Mouse (Mus musculus): ENCODE data around the gene Gm20538.

Gm20538 gene

DNA sequence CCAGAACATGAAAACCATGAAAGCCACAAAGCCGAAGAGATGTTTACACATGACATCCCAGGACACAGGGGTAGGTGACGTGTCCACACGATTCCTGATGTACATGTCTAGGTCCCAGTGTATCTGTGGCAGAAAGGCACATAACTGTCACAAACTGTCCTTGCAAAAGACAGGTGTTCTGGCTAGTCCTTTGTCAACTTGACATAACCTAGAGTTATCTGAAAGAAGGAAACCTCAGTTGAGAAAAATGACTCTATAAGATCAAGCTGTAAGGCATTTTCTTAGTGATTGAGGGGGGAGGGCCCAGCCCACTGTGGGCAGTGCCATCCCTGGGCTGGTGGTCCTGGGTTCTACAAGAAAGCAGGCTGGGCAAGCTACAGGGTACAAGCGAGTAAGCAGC lies at the start of gene Gm20538:
Gene Gm20538, minus strand, starts transcription at position 101 of the 400 bp plus-strand sequence.
- in situ Hi-C loops (cut with MboI; ENCODE audit: low sequenced_read_pairs) = no loop called here

DNA sequence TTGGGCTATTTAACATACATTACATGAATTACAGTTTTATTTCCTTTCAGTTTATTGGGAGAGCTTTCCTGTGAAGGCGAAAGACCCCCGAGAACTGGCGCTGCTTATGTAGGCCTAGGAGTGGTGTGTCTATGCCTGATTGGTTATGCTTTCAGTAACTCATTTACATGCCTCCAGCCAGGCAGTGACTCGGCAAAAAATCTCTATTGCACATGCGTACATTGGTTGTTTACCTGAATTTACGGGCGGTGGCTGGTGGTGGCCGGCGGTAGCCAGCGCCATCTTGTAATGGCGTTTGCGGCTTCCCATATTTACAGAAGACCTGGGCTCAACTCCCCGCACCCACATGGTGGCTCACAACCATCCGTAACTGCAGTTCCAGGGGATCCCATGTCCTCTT lies 41.5 kb upstream of the Gm20538 start:
- in situ Hi-C loops (cut with MboI; ENCODE audit: low sequenced_read_pairs) = no loop called here

DNA sequence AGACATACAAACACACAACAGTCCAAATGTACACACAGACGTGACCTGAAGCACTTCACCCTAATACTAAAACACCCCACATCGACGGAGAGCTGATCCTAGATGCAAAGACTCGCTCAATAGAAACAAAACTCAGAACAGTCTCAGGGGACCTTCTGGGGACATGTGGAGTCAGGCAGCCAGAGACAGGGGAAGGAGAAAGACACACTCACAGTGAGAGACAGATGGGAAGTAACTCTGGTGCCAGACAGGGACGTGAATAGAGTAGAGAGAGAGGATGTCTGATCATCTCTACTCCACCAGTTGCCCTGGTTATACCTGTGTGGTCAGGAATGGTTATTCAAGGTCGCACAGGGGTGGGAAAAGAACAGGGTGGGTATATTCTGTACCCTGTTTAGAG lies 39.0 kb upstream of the Gm20538 start:
- in situ Hi-C loops (cut with MboI; ENCODE audit: low sequenced_read_pairs) = no loop called here

DNA sequence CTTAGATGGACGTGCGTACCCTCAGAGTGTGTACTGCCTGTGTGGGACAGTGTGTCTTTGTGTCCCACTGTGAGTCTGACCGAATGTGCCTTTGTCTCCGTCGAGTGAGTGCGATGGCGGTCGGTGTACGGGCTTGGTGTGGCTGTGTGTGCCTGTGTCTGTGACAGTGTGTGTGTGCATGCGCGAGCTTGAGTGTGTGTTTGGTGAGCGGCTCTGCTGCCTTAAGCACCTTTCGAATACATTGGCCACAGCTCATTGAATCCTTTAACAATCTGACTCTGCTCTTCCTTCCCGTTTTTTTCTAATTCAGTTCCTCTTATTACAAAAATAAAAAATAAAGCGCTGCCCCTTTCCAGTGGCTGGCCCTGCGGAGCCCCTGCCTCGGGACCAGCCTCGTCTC lies 38.4 kb upstream of the Gm20538 start:
- in situ Hi-C loops (cut with MboI; ENCODE audit: low sequenced_read_pairs) = no loop called here

DNA sequence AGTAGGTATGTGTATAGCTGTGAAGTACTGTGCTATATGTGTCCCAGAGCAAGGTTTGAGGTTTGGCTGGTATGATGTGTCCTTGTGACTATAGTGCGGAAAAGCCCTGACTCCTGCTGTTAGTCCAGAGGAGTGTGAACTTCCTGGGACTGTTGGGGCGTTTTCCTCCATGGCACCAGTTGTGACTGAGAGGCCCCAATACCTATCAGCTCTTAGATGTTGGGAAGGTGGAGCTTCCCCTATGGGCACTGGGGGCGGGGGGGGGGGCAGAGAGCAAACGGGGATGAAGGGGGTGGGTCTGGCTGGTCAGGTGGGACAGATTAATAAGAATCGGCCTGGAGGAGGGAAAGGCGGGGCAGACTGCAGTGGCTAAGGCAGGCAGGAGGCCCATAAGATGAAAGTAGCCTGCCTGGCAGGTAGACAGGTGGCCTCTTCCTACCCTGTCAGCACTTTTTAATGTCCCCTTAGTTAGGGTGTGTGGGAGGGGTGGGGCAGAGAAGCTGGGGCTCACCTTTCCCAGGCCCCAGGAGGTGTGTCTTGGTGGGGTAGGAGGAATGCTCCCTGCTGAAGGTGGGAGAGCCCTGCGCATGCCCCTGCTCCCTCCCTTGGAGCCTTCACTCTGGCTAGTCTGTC lies 37.1 kb upstream of the Gm20538 start:
- in situ Hi-C loops (cut with MboI; ENCODE audit: low sequenced_read_pairs) = loop anchor here (5.0 kb wide), 1 partner anchor 303 kb away; no protein-coding TSS in a partner anchor

DNA sequence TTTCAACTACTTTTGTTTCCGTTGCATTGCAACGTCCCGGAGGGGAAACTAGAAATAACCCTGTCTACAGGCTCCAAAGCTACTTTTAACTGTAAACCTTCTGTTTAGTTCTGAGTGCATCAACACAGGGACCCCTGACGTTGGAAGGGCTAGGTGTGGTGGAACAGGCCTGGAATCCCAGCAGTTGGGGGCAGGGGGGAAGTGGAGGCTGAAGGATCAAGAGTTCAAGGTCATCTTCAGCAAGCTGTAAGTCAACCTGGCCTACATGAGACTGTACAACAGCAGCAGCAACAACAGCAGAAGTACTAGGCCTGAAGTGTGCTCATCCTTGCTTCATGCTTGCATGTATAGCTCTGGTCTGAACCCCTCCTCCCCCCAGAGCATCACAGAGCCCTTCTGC lies 35.4 kb upstream of the Gm20538 start:
- in situ Hi-C loops (cut with MboI; ENCODE audit: low sequenced_read_pairs) = loop anchor here (5.0 kb wide), 1 partner anchor 304 kb away; no protein-coding TSS in a partner anchor

DNA sequence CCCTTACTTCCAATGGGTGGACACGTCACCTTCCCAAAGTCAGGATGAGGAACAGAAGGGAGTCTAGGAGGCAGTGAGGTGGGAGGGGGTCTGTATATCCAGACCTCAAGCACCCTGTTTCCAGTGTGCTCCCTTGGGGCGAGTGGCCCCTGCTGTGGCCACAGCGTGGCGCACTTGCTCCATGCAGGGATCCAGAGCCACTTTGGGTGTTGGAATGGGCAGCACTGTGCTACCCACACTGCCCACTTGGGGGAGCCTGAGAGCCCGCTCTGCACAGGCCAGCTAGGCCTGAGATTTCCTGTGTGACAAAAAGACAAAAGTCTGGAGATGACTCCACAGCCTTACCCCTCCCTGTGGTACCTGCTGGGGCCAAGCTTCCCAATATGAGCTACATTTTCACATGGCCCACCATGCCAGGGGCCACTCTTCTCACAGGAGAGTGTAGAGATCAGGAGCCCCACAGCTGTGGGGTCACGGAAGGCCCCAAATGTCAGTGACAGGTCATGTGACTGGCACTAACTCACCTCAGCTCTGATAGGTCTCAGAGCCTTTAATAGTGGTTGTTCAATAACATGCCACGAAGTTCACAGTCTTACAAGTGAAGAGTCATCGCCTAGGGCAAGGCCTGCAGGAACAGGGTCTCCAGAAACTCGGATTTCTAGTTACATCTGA lies 30.1 kb upstream of the Gm20538 start:
- in situ Hi-C loops (cut with MboI; ENCODE audit: low sequenced_read_pairs) = no loop called here

DNA sequence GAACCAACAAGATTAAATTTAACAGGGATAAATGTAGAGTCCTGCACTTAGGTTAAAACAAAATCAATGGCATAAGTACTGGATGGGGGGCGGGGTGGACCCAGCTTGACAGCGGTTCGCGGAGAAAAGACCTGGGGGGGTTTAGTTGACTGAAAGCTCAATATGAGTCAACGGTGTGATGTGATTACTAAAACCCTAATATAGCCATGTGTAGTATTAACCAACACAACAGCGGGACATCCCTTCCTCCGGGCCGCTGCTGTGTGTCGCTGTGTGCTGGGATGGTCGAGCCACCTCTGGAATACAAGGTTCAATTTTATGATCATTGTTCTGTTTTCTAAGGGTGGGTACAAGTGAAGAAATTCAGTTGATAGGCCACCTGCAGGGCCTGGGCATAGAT lies 29.5 kb upstream of the Gm20538 start:
- in situ Hi-C loops (cut with MboI; ENCODE audit: low sequenced_read_pairs) = no loop called here

DNA sequence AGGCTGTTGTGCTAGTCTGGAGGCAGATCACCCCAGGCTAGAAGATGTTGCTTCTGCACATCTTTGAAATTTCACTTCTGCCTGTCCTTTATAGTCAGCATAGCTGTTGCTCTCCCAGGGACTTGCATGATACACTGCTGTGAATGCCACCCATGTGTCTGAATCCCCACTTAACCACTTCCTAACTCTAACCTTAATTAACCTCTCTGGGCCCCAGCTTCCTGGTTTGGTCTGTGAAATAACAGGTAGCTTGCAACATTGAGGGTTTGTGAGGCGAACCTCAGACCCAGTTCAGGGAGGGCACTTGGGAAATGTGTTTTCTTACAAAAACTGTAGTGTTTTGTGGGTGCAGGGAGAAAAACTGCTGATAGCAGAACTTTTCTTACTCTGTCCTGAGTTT lies 25.4 kb upstream of the Gm20538 start:
- in situ Hi-C loops (cut with MboI; ENCODE audit: low sequenced_read_pairs) = no loop called here

DNA sequence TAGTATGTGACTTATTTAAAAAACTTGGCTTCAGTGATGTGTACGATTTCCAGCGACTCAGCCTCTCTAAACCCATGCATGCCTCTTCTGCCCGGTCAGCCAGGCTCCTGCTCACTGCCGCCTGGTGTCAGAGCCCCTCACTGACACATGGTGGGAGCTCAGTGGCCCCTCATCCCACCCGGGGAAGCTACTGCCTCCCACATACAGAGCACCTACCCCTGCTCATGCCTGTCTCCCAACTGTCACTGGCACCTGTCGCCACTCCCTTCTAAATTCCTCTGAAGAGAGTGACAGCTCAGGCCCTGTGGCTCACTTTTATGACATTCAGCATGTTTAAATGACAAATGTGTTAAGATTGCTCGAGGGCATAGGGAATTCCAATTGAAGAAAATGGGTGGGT lies 23.6 kb upstream of the Gm20538 start:
- in situ Hi-C loops (cut with MboI; ENCODE audit: low sequenced_read_pairs) = no loop called here

DNA sequence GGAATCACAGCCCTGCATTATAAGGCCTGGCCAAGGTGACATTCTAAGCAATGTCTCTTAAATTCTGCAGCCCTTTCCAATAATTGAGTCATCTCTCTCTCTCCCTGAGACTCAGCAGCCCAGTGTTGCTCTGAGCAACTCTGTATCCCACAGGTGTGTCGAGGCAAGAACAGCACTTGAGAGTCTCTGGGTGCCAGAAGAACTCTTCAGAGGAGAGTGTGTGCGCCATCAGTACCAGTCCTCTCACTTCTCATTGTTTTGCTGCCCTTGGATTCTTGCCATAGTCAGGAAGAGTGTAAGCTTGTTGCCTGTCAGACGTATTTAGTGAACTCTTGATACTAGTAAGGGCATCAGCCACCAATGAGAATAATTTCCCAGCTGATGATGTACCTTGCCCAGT lies 15.1 kb upstream of the Gm20538 start:
- in situ Hi-C loops (cut with MboI; ENCODE audit: low sequenced_read_pairs) = no loop called here

DNA sequence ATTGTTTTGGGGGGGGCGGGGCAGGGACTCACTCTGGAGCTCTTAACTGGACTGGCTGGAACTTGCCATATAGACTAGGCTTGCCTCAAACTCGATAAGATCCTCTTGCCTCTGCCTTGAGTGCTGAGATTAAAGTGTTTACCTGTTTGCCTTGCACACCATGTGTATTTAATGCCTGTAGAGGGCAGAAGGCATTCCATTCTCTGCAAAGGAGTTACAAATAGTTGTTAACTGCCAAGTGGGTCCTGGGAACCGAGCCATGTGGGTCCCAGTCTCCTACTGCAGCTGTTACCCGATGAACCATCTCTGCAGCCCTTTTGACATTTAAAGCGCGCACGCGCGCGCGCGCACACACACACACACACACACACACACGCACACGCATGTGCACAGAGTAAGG lies 11.4 kb upstream of the Gm20538 start:
- in situ Hi-C loops (cut with MboI; ENCODE audit: low sequenced_read_pairs) = no loop called here

DNA sequence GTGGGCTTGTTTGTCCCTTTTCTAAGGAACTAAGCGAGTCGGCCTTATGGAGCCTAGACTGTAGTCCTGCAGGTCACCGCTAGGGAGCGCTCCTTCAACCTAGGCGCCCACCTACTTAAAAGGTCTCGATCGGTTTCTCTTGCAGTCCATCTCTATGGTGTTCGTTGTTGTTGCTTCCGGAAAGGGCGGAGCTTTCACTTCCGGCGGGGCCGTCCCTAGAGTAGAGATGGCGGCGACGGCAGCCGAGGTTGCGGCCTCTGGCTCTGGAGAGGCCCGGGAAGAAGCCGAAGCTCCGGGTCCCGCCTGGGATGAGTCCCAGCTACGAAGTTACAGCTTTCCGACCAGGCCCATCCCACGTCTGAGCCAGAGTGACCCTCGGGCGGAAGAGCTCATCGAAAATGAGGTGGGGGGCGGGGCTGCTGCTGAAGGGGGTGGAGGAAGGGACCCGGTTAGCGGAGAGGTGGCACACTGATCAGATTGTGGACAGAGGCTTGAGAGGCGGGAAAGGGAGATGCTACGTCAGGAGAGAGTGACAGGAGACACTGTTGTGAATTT lies 10.1 kb upstream of the Gm20538 start, which contains the start of gene Hif1an:
Gene Hif1an, plus strand, starts transcription at position 199 of the 555 bp plus-strand sequence.
- in situ Hi-C loops (cut with MboI; ENCODE audit: low sequenced_read_pairs) = no loop called here

DNA sequence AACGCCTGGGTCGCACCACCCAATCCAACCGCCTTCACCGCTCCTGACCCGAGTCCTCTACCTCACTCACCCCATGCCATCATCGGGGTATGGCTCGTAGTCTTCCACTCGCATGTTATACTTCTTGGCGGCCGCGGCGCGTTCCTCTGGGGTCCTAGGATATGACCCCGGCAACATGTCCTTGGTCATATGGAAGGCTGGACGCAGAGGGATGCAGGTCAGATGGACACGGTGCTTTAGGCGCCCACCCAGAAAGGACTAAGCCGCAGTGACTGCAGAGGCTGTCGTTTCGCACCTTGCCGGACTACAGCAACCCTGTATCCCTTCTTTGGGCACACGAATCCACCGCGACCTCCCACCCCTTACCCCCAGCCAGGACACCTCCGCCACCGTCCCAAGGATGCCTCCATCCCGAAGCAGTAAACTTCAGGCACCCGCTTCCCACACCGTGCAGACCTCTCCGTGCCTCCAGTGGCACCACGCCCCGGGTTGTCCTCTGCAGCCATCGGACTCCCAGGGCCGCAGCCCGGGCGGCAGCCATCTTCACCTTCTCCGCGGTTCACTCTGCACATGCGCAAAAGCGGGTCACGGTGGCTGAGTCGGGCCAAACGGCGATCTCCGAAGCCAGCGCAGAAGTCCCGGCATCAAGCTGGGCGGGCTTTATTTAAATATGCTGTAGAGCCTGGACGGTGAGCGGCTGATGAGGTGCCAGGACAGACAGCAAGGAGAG lies 2.4 kb upstream of the Gm20538 start, which contains the start of gene Ndufb8:
Gene Ndufb8, minus strand, starts transcription at position 580 of the 730 bp plus-strand sequence.
- in situ Hi-C loops (cut with MboI; ENCODE audit: low sequenced_read_pairs) = no loop called here

DNA sequence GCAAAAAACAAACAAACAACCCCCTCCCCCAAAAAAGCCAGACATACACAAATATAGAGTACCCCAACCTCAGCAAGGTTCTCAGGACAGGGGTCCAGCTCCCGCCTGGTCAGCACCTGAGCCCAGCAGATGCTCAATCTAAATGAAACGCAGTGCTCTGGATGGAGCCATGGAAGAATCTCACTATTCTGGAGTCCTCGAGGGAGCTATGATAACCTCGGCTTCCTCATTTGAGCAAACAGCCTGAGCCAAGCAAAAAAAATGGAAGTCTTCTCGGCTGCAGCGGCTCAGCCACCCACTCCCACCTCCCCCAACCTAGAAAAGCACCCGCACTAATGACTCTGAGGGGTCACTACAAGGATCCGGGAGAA lies 1.8 kb upstream of the Gm20538 start:
- in situ Hi-C loops (cut with MboI; ENCODE audit: low sequenced_read_pairs) = no loop called here

DNA sequence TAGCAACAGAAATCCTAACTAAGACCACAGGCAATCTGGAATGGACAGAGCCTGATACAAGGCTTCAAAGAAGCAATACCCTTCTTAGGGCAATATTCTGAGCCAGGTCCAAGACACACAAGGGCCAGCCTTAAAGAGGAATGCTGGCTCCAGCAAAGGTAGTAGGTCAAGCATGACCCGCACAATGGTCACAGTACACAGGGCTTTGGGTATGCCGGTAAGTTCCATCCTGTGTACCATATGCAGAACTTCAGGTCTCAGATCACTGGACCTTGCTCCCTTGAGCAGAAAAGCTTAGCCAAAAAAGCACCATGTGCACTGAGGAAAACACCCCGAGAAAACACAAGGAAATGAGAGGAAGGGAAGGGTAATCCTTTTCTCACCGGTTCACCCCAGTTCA lies 655 bp upstream of the Gm20538 start:
- in situ Hi-C loops (cut with MboI; ENCODE audit: low sequenced_read_pairs) = no loop called here

DNA sequence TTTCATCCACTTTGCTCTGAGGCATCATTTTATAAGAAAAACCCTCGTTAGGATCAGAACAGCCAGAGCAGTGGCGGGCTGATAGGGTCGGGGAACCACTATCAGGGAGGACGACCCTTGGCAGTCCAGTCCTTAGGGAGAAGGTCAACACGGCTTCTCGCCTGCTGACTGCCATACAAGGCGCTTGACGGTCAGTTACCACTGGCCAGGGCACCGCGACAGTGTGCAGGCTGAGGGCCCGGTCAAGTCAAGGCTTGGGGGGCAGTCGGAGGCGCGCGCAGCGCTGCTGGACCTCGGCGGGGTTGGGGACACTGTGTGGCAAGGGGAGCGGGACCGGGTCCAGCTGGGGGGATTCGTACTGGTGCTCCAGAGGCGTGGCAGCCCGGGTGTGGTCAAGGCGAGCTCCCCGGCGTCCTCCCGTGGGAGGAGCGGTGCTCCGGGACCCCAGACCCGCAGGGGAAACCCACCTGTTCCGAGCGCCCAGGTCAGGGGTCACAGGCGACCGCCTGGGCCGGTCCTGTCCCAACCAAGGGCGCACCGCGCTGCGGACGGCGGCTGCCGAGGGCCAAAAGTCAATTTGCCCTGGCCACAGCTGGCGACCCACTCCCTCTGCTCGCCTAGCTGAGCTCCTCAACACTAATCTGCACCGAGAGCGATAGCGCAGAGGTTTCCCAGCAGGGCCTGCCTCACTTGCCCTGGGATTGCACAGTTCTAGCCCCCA lies 7.2 kb downstream of the Gm20538 start, which contains the start of gene Sec31b:
Gene Sec31b, minus strand, starts transcription at position 544 of the 721 bp plus-strand sequence.
- in situ Hi-C loops (cut with MboI; ENCODE audit: low sequenced_read_pairs) = no loop called here

DNA sequence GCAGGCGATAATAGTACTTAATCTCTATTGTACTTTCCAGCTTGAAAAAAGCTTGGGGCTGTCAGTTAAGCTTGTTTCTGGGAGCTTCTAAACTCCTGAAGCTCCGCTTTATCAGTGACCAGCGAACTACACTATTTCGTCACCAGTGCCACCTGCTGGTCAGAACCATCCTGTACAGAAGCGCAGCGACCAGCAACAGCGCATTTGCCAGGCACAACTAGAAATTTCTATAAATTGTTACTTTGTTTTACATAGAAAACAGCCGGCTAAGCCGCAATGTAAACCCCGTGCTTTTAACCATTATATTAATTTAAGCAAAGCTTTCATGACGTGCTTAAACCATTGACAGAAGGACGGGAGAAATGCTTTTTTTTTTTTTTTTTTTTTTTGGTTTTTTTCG lies 7.9 kb downstream of the Gm20538 start:
- in situ Hi-C loops (cut with MboI; ENCODE audit: low sequenced_read_pairs) = no loop called here

DNA sequence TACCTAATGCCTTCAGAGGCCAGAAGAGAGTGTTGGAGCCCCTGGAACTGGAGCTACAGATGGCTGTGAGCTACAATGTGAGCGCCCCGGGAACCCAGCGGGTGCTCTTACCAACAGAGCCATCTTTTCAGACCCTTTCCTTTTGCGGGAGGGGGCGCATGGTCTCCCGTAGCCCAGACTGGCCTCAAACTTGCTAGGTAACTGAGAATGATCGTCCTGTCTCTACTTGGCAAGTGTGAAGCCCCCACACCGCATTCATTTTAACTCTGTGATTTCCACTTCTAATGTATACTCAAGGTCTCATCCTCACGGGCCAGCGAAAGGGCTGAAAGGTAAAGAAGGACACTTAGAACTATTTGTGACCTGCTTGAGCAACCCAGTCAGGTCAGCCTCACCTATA lies 8.3 kb downstream of the Gm20538 start:
- in situ Hi-C loops (cut with MboI; ENCODE audit: low sequenced_read_pairs) = no loop called here

DNA sequence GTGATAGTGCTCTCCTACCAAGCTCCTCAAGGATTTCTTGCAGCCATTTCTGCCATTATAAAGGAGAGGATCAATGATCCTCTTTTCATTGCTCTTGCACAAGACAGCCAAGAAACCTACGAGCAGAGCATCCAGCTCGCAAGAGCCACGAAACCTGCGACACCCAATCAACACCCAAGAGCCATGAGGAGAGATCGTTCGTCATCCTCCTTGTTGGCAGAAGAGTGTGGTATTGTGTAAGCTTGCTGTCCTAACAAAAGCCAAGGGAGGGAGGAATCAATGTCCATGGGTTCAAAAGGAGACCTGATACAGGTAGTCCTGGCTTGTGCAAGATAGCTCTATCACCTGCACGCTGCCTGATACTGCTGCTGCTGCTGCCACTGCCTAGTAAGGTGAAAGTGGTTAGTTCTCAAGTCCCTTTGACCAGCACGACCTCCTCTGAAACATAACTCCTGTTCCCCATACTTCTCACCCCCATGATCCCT lies 9.9 kb downstream of the Gm20538 start:
- in situ Hi-C loops (cut with MboI; ENCODE audit: low sequenced_read_pairs) = no loop called here

DNA sequence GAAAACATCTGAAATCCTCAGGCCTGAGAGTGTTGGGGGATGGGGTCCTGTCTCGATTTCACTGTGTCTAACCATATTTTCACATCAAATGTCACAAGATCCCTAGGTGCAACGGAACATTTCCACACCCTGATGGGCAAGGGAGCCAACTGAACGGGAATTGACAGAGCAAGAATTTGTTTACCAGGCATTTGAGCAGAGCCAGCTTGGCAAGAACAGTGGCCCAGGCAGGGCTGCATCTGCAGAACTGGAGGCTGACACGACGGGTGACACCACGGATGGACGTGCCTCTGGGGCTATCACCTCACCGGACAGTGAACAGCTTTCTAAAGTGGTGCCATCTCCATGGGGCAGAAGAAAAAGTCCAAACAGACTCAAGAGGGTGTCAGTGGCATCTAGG lies 15.2 kb downstream of the Gm20538 start:
- in situ Hi-C loops (cut with MboI; ENCODE audit: low sequenced_read_pairs) = no loop called here
